Mouse (Mus musculus): ENCODE data around the gene Olfr463.

DNA sequence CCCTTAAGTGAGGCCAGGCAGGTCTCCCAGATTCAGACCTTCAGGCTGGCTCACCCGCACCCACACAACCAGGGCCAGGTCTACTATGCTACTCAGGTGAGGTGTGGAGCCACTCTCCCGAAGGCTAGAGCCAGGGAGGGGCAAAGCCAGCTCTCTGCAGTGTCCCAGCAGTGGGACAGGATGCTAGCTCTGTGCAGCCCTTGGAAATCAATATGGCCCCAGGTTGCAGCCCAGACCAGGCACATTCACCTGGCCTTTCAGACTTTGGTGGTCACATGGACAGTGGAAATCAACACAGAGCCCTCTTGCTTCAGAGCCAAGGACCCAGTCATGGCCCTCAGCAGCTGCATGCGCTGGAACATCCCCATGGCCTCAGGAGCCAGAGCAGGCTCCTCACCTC, 7.1 kb upstream of the Olfr463 start:
- no peak for TF ChIP-seq CTCF (IDR thresholded peaks at IDR 0.05; ENCODE audit: low read depth, low read length)
- TF ChIP-seq POLR2A (IDR thresholded peaks at IDR 0.05; ENCODE audit: insufficient read depth, low read length), result no peak

Measured in ES-Bruce4 (cell line).